Mouse (Mus musculus) lung, postnatal 0 days (tissue): ENCODE data around the gene Cep83.

Source experiments
- CTCF ChIP-seq: IDR thresholded peaks from 2 replicates; pipeline ENCODE4 v1.5.1; 2016; ENCODE audit warnings: antibody characterized with exemption, mild to moderate bottlenecking
- EP300 ChIP-seq: IDR thresholded peaks from 2 replicates; pipeline ENCODE4 v1.6.1; 2016; ENCODE audit warnings: antibody characterized with exemption, mild to moderate bottlenecking, control low read depth

GRCm38 (mm10) chr10:94740221-94740620 is 51.8 kb downstream of the Cep83 start:
- TF ChIP-seq CTCF: no peak
- TF ChIP-seq EP300: no peak
